Mouse (Mus musculus) erythroblast, embryonic 14.5 days (primary cell): ENCODE measurements around the gene Slc1a3.

Source experiments
- GATA1 ChIP-seq: IDR thresholded peaks from 2 replicates; pipeline ENCODE4 v1.6.1; 2012; ENCODE audit warnings: low read length, inconsistent platforms, mixed read lengths
- TAL1 ChIP-seq: IDR thresholded peaks from 3 replicates; pipeline ENCODE4 v1.6.1; 2012; ENCODE audit warnings: low read length, inconsistent platforms, mixed read lengths

DNA sequence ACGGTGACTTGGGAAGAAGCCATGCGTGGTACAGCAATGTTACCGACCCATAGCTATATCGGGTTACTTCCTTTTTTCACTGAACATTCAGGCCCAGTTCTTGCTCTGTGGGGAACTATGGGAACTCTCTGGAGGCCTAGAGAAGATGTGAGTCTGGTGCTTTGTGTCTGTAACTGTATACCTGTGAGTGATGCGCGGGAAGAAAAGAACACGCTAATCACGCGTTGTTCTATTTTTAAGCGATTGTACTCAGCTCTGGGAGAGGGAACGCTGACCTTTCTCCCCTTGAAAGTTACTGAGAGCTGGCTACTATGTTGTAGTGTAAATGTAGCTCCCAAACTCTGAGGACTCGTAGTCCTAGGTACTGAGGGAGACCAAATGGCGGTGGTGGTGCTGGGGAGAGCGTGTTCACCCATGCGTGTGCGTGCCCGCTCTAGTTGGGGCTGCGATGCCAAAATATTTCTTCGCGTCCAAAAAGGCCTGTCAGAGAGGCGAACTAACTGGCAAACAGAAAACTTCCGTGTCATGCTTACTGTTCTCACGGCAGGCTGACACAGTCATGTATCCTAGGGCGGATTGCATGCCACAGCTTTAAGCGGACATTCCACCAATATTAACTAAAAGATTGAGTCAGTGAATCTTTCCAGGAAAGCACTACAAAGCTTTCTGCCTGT lies 42.6 kb downstream of the Slc1a3 start:
- TF ChIP-seq GATA1 (no peak), TAL1 (no peak)
